Mouse (Mus musculus) ES-Bruce4 (cell line): ENCODE data around the gene Paqr8. TPM values are rescaled to one million over a fixed set of nuclear protein-coding genes. Genes with fewer than 3 reads are reported as not detected.
A peak's percentile ranks its signal among the peaks of the same experiment; 100 is the strongest.

Experiments
- H3K27ac ChIP-seq: 2 replicates; pipeline ENCODE4 v1.5.1; 2012; ENCODE audit warnings: low read length, inconsistent platforms; ENCODE audit not compliant: insufficient read depth
- H3K27me3 ChIP-seq: 2 replicates; pipeline ENCODE4 v1.6.1; 2012; ENCODE audit warnings: mild to moderate bottlenecking, low read length, inconsistent platforms; ENCODE audit not compliant: control insufficient read depth, poor library complexity, insufficient read depth, severe bottlenecking
- H3K36me3 ChIP-seq: 2 replicates; pipeline ENCODE4 v1.6.1; 2012; ENCODE audit warnings: inconsistent platforms, mild to moderate bottlenecking, low read length, moderate library complexity; ENCODE audit not compliant: control insufficient read depth, poor library complexity, insufficient read depth, severe bottlenecking
- H3K4me1 ChIP-seq: one replicate; pipeline ENCODE4 v1.8.1; 2011; ENCODE audit warnings: low read length; ENCODE audit not compliant: control insufficient read depth, insufficient read depth
- H3K4me3 ChIP-seq: 2 replicates; pipeline ENCODE4 v1.5.1; 2011; ENCODE audit warnings: low read depth, mild to moderate bottlenecking, low read length
- H3K9ac ChIP-seq: 2 replicates; pipeline ENCODE4 v1.6.1; 2012; ENCODE audit warnings: low read depth, mild to moderate bottlenecking, inconsistent platforms; ENCODE audit not compliant: poor library complexity, severe bottlenecking
- H3K9me3 ChIP-seq: replicated peaks from 2 replicates; pipeline ENCODE4 v1.6.1; 2012; ENCODE audit warnings: mild to moderate bottlenecking, low read length, inconsistent platforms; ENCODE audit not compliant: control insufficient read depth, poor library complexity, insufficient read depth, severe bottlenecking
- CTCF ChIP-seq: IDR thresholded peaks from one replicate; pipeline ENCODE4 v1.8.1; 2011; ENCODE audit warnings: low read depth, low read length
- EP300 ChIP-seq: IDR thresholded peaks from 2 replicates; pipeline ENCODE4 v1.6.1; 2011; ENCODE audit warnings: low read depth, low read length; ENCODE audit not compliant: insufficient read depth
- POLR2A ChIP-seq: IDR thresholded peaks from one replicate; pipeline ENCODE4 v1.8.1; 2011; ENCODE audit warnings: low read length; ENCODE audit not compliant: insufficient read depth
- polyA plus RNA-seq: library from polyadenylated mRNA; stranded (reverse); fragments of >200 nt; gene quantifications from 2 replicates; pipeline ENCODE4 v1.2.4, GENCODE M21; 2011; ENCODE audit warnings: low read depth; ENCODE audit not compliant: missing spikeins, insufficient read depth, insufficient read length

Gene Paqr8
- polyA plus RNA-seq, 1 experiment = 4.4 TPM

DNA sequence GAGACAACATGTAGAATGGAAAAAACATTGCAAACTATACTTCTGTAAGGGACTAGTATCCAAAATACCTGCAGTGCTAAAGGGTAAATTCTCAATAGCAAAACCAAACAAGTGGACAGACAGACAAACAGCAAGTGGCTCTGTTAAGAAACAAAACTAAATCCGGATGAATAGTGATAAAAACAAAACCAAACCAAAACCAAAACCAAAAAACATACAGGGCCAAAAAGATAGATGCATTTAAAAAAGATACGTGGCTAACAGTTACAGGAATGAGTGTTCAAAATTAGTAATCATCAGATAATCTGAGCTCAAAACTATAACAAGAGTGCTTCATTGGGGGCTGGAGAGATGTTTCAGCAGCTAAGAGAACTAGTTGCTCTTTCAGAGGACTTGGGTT is 79.2 kb downstream of the Paqr8 start:
- Histone ChIP-seq H3K27me3 (no peaks in the 10 kb centered on the region), H3K27ac (no peak overlapping the region), H3K4me1 (no peaks in the 10 kb centered on the region), H3K36me3 (no peaks in the 10 kb centered on the region), H3K9me3 (no peaks in the 10 kb centered on the region), H3K4me3 (no peak overlapping the region), H3K9ac (no peak overlapping the region)
- TF ChIP-seq CTCF = no peak
- no peak for TF ChIP-seq EP300
- no peak for TF ChIP-seq POLR2A

DNA sequence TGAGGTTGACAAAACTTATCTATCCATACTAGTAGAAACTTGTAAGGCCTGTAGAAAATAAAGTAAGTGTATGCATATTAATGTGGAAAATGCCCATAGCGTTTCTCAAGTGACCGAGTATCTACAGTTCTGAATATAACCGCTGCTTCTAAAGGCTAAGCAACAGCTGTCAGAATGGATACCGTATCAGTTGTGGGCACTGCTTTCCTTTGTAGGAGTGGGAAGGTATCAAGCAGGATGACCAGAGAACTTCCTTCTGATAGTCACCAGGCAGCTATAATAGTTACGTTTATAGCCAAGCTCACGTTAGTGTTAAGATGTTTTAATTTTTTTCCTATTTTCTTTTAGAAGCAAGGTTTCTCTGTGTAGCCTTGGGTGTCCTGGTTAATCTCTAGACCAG is 83.0 kb downstream of the Paqr8 start:
- no peaks in the 10 kb centered on the region for H3K9me3 ChIP-seq
- H3K36me3 ChIP-seq = no peaks in the 10 kb centered on the region
- no peaks in the 10 kb centered on the region for H3K27me3 ChIP-seq
- H3K4me3 ChIP-seq = no peak overlapping the region
- H3K27ac ChIP-seq = no peak overlapping the region
- no peaks in the 10 kb centered on the region for H3K4me1 ChIP-seq
- TF ChIP-seq EP300 (no peak), POLR2A (no peak), CTCF (no peak)
- H3K9ac ChIP-seq = no peak overlapping the region

DNA sequence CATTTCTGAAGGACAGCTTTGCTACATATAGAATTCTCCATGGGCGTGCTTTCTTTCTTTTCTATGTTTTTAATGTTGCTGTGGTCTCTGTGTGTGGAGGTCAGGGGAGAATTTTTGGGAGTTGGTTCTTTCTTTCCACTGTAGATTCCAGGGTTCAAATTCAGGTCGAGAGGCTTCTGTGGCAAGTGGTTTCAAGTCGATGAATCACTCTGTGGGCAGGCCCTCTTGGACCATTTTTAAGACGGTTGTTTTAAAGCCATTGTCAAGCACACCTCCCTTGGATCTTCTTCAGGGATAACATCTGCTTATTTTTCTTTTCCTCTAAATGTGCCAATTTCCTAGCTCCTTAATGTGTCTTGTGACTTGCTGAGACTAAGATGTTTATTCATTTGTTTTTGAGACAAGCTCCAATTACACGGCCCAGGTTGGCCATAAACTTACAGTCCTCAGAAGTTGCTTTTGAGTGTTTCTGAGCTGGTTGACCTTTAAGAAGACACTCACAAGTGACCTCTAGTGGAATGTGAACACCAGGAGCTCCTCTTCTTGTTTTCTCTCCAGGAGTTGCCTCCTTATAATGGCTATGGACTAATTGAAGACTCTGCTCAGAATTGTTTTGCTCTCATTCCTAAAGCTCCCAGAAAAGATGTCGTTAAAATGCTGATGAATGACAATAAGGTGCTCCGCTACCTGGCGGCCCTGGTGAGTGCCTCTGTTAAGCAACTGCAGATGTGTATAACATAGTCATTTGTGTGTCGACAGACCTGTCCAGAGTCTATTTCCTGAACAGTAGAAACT is 84.1 kb downstream of the Paqr8 start:
- H3K4me1 ChIP-seq = no peaks in the 10 kb centered on the region
- H3K4me3 ChIP-seq = no peak overlapping the region
- peak overlapping the region; percentile 16; the same call in 1 of the 2 replicates for H3K27ac ChIP-seq
- H3K9me3 ChIP-seq = no peaks in the 10 kb centered on the region
- H3K36me3 ChIP-seq = no peaks in the 10 kb centered on the region
- TF ChIP-seq EP300 (peak; percentile 58; the same call in 1 of the 2 replicates), CTCF (no peak)
- H3K9ac ChIP-seq = no peak overlapping the region
- no peaks in the 10 kb centered on the region for H3K27me3 ChIP-seq

DNA sequence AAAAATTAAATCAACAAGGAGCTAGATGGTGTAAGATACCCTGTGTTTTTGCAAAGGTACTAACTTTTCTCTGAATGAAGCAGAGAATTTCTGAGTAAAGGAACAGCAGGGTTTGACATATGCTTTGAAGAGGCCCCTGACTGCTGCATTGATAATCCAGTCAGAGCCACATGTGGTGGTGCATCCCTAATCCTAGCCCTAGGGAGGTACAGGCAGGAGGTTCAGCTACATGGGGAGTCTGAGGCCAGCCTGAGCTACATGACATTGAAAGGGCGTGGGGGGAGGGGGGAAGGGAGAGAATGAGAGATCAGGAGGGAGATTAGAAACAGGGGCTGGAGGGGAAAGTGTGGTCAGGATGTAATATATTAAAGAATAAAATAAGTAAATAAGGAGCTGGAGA is 90.1 kb downstream of the Paqr8 start:
- Histone ChIP-seq H3K9me3 (no peaks in the 10 kb centered on the region), H3K27me3 (no peaks in the 10 kb centered on the region), H3K4me3 (no peak overlapping the region), H3K27ac (no peak overlapping the region), H3K36me3 (no peaks in the 10 kb centered on the region), H3K9ac (no peak overlapping the region), H3K4me1 (no peaks in the 10 kb centered on the region)
- TF ChIP-seq EP300 = no peak
- TF ChIP-seq POLR2A = no peak
- no peak for TF ChIP-seq CTCF

DNA sequence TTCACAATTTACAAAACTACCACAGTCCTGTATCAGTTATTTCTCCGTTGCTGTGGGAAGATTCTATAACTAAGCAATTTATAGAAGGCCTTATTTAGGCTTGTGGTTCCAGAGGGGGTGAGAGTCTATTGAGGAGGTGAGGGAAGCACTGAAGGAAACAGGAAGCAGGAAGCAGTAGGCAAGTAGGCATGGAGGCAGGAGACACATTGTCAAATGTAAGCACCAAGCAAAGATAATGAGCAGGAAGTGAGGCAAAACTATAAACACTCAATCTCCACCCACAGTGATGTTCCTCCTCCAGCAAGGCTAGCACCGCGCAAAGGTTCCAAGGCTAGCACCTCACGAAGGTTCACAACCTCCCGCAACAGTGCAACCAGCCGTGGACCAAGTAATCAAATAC is 91.4 kb downstream of the Paqr8 start:
- Histone ChIP-seq H3K9ac (no peak overlapping the region), H3K4me1 (peaks cover 2% of the 10 kb centered on the region), H3K27me3 (no peaks in the 10 kb centered on the region; the same call in 1 of the 2 replicates), H3K9me3 (no peaks in the 10 kb centered on the region), H3K27ac (no peak overlapping the region), H3K36me3 (no peaks in the 10 kb centered on the region), H3K4me3 (no peak overlapping the region)
- TF ChIP-seq CTCF (no peak), EP300 (no peak), POLR2A (no peak)

DNA sequence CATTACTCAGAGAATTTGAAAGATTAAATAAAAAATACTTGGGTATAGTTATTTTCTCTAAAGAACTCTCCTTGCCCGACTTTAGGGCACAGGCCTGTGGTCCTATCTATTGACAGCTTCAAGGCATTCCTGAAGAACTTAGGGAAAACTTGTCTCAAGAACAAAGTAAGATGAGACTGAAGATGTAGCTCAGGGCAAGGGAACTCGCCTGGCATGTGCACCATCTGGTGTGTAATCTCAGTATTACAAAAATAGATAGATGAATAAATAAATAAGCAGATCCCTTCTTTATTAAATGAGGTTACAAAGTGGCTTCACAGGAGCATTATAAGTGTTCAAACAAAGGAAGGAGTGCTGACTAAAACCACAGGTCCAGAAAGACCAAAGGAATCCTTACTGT is 93.7 kb downstream of the Paqr8 start:
- Histone ChIP-seq H3K36me3 (no peaks in the 10 kb centered on the region), H3K4me3 (no peak overlapping the region), H3K27me3 (no peaks in the 10 kb centered on the region; the same call in 1 of the 2 replicates), H3K4me1 (peaks cover 2% of the 10 kb centered on the region), H3K9ac (no peak overlapping the region), H3K9me3 (no peaks in the 10 kb centered on the region), H3K27ac (no peak overlapping the region)
- TF ChIP-seq CTCF (no peak), POLR2A (no peak), EP300 (no peak)
